Mouse (Mus musculus): Measurements from ENCODE around the gene Jmjd6. TPM values are rescaled to one million over a fixed set of nuclear protein-coding genes. Genes with fewer than 3 reads are reported as not detected.
"Not testable (repeated sequence)": the region's sequence is repeated elsewhere in the genome, so short reads cannot be mapped to it uniquely, and the experiment has no call there.

Jmjd6 gene
- polyA plus RNA-seq, 1 experiment: 27.9 TPM

- DNase-seq (ENCODE audit: low read depth): not testable (repeated sequence)
Observed at GRCm38 (mm10) chr11:116823885-116824284, 19.4 kb downstream of the Jmjd6 start.

DNA sequence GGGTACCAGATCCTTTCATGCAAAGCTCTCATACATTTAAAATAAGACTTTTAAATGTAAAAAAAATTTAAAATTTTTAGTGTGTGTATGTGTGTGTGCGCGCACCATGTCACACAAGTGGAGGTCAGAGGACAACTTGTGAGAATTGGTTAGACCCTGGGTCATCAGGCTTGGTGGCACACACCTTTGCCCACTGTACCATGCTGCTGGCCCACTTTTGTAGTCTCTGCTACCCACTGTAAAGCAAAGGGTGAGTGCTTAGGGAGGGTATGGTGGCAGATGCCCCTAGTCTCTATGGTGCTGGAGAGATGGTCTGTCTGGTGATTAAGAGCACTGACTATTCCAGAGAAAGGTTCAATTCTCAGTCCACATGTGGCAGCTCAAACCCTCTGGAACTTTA lies 20.0 kb downstream of the Jmjd6 start:
- no peak for DNase-seq (ENCODE audit: low read depth)

GRCm38 (mm10) chr11:116822626-116823025 lies 20.6 kb downstream of the Jmjd6 start:
- DNase-seq (ENCODE audit: low read depth): no peak

DNA sequence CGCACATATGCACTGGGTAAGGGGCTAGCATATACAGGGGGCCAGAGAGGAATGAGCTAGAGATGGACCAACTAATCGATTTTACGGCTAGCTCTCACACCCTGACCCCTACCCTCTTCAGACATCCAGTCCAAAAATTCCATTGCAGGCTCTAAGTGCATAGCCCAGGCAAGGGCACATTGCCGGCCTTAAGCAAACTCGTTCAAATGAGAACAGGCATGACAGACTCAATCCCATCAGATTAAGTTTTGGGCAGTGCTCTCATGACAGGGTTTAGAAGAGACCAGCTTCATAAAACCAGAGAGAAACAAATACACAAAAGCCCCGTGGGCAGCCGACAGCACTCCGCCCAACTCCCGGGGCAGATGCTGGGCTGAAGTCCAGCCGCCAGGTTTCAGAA lies 21.0 kb downstream of the Jmjd6 start:
- no peak for DNase-seq (ENCODE audit: low read depth)

GRCm38 (mm10) chr11:116821057-116821940 lies 21.9 kb downstream of the Jmjd6 start:
- DNase-seq (ENCODE audit: low read depth): no peak

GRCm38 (mm10) chr11:116819932-116820593 lies 23.2 kb downstream of the Jmjd6 start:
- no peak for DNase-seq (ENCODE audit: low read depth)

- DNase-seq (ENCODE audit: low read depth): no peak
Observed at GRCm38 (mm10) chr11:116818722-116819121, 24.5 kb downstream of the Jmjd6 start.

DNA sequence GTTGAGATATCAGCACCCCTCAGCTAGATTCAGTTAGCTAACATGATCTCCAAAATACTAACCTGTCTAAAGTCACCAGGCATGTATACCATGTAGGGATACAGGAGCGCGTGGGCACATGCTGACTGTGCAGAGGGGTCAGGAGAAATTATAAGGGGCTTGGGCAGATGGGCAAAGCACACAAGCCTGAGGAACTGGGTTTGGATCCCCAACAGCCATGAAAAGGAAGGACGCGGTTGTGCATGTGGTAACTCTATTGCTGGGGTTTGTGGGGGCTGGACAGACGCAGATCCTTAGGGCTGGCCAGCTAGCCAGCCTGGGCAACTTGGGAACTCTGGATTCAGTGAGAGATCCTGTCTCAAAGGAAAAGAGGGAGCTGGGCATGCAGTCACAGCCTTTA lies 25.7 kb downstream of the Jmjd6 start:
- no peak for DNase-seq (ENCODE audit: low read depth)

GRCm38 (mm10) chr11:116816769-116817168 lies 26.5 kb downstream of the Jmjd6 start:
- DNase-seq (ENCODE audit: low read depth): no peak

GRCm38 (mm10) chr11:116814884-116815415 lies 28.3 kb downstream of the Jmjd6 start:
- DNase-seq (ENCODE audit: low read depth): no peak

DNA sequence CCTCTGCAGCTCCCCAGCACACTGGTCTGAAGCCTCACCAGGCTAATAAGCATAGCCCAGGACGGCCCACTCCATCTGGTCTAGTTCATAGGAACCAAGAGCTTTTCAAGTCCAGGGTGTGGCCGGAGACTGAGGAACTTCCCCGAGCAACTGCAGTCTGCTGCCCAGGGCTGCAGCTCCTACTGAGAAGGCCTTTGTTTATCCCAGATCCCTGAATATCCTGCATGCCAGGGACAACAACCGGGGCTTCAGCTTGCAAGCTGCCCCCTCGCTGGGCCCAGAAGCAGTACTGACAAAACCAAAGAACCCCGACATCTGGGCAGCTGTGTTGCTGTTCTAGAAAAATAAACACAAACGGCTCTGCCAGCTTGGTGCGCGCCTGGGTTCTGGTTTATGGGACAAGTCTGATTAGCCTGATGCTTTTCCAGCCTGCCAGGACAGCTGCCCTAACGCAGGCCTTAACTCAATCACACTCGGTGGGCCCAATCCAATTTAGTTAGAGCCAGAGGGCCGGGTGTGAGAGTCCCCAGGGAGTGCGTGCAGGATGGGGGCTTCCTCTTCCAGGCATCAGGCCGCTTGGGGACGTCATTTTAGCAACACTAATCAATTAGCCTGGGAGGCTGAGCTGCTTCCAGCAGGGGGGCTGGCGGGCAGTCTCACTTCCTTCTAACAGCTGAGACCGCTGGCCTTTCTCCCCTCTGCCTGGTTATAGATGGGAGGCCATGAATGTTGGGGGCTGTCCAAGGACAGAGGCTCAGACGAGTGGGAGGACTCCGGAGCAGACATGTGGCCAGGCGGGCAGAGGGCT lies 29.0 kb downstream of the Jmjd6 start:
- no peak for DNase-seq (ENCODE audit: low read depth)

DNA sequence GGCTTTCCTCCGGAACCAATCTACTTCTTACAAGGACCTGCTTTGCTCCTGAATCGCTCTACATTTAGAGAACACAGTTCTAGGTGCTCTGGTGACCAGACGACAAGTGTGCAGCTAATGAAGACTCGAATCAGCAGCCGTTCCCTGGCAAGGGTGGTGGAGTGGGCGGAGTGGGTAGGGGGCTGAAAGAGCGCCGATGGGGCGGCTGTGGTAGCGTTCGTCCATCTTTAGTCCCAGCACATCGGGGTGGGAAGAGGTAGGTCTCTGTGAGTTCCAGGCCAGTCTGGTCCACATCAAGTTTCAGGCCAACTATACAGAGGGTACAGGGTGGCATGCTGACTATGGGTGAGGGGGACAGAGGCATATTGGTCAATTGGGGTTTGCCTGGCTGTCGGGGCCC lies 29.6 kb downstream of the Jmjd6 start:
- DNase-seq (ENCODE audit: low read depth): no peak

GRCm38 (mm10) chr11:116812793-116813529 lies 30.3 kb downstream of the Jmjd6 start:
- no peak for DNase-seq (ENCODE audit: low read depth)

DNA sequence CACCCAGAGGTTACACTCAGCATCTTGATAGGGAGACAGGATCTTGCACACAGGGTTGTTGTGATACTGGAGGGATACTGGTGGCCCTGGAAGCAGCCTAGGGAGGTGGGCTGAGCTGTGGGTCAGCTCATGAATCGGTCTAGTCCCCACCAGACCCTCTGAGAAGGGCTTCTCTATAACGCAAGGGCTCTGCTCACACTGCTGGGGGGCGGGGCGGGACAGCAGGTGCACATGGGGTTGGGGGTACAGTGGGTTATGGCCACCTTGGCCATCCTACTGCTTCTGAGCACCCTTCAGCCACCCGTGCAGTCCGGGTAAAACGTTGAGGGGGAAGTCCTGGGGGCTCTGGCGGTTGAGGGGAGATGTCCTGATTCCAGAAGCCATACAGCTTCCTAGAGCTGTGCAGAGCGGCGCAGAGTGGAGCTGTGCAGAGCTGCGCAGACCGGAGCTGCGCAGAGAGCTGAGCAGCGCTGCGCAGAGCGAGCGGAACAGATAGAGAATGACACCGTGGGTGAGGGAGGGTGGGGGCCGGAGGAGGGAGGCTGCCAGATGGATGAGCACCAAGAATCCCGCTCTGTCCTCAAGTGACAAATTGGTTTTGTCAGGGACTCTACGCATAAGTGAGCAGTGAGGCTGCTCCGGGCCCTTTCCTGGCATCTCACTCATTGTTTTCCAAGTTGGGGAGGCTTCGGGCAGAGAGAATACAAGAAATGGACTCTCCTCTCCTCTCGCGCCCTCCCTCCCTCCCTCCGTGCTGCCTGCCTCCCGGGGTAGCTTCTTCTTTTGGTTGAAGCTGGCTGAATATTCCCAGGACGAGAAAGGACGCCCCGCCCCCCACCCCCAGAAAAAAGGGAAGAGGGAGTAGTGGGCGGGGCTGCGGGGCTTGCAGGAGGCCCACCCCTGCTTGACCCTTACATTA lies 32.0 kb downstream of the Jmjd6 start:
- DNase-seq (ENCODE audit: low read depth): no peak

GRCm38 (mm10) chr11:116810528-116810927 lies 32.7 kb downstream of the Jmjd6 start:
- DNase-seq (ENCODE audit: low read depth): no peak

DNA sequence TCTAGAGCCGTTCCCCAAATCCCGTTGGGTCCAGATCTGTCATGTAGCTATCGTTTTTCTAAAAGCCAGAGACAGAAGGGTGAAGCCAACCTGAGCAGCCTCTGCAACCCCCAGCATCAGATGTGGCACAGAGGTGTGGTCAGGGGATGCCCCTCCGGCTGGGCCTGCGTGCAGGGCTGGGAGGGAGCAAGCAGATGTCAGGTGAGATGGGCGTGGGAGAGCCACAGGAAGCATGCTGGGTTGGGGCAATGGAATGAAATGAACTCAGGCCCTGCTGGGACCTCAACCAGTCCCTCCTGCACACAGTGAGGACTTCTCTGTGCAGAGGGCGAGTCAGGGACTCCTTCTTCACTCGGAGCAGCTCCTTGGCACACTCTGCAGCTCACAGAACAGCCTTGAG lies 33.7 kb downstream of the Jmjd6 start:
- DNase-seq (ENCODE audit: low read depth): no peak

DNA sequence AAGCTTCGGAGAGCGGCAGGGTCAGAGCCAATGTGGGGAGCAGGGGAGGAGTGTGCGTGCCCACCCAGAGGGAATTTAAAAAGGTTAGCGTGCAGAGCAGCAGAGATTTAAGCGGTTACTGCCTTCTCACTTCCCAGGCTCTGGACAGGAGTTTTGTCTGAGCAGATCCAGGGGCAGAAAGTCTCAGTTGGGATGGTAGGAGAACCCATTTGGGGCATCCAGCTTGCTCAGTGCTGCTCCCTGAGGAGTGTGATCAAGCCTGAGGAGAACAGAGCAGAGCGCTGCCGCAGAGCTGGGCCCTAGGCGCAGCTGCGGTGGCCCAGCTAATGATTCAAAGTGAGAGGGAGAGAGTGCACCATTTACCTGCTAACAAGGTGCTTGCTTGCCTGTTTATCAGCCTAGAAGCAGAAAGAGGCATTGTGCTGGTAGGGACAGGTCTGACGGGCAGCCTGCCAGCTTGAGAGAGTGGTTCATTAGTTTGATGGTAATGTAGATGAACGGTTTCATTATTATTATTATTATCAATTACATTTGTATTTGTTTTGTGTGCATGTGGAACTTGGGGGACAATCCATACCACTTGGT lies 34.3 kb downstream of the Jmjd6 start:
- DNase-seq (ENCODE audit: low read depth): no peak

GRCm38 (mm10) chr11:116807938-116808606 lies 35.2 kb downstream of the Jmjd6 start:
- no peak for DNase-seq (ENCODE audit: low read depth)

- DNase-seq (ENCODE audit: low read depth): no peak
Observed at GRCm38 (mm10) chr11:116807526-116807925, 35.7 kb downstream of the Jmjd6 start.

Measured in gonadal fat pad, adult 2 months (tissue).